Mouse (Mus musculus) heart, adult 2 months (tissue): Measurements from ENCODE around the gene Gm20388.

Source experiments
- CTCF ChIP-seq: fragments of 200-600 bp; IDR thresholded peaks from 2 replicates; pipeline ENCODE4 v1.8.1; 2022; ENCODE audit warnings: antibody characterized with exemption, mild to moderate bottlenecking, moderate library complexity
- POLR2A ChIP-seq: fragments of 200-500 bp; IDR thresholded peaks from 2 replicates; pipeline ENCODE4 v1.6.1; 2011; ENCODE audit warnings: mild to moderate bottlenecking, low read depth, low read length, control low read depth; ENCODE audit not compliant: insufficient read depth

DNA sequence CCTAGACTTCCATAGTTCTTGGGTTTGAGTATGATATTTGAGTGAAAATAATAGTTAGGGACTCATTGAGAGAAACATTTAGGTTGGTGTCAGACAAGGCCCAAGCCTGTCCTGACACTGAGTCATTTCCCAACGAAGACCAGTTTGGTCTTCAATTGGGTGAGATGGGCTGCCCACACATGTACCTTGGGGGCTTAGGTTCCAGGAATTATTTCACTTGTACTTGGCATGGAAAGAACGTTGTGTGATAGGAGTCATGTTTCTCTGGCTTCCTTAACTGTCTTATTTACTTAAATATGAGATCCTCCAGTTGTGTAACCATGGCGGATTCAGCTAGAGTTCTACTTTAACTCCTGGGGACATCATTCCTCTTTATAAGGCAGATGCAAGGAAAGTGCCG lies 3553.0 kb downstream of the Gm20388 start:
- no peak for TF ChIP-seq POLR2A
- no peak for TF ChIP-seq CTCF
